Mouse (Mus musculus) CH12.LX (cell line): Measurements from ENCODE around the gene Kat2a.

ENCODE experiments used
- CHD1 ChIP-seq: IDR thresholded peaks from 2 replicates; pipeline ENCODE4 v1.6.1; 2012; ENCODE audit warnings: low read depth, low read length, improper control_type of control experiment, inconsistent platforms
- ZMIZ1 ChIP-seq: IDR thresholded peaks from 2 replicates; pipeline ENCODE4 v1.6.1; 2012; ENCODE audit warnings: low read depth, mild to moderate bottlenecking, inconsistent platforms, low read length, improper control_type of control experiment
- ZNF384 ChIP-seq: IDR thresholded peaks from 2 replicates; pipeline ENCODE4 v1.6.1; 2012; ENCODE audit warnings: low read depth, low read length, improper control_type of control experiment, inconsistent platforms

- TF ChIP-seq ZNF384: no peak
- TF ChIP-seq ZMIZ1: no peak
- no peak for TF ChIP-seq CHD1
Measured at GRCm38 (mm10) chr11:100677810-100678209, 34.5 kb downstream of the Kat2a start.
